24 mouse cellular contexts compared by ENCODE assay signal in genomic region chr10:122809851-122810250, GRCm38 (mm10).
"Had no signal": no experiment of that assay in that cellular context is flagged by ENCODE, and none has a peak within 500 bp of the region (broad histone marks: within the 10 kb centered on the region; RNA-seq: fewer than 3 reads in every experiment).

No protein-coding gene starts in this region.

- H3K4me2 ChIP-seq: heart, embryonic 12.5 days; hindbrain, embryonic 13.5 days; hindbrain, embryonic 15.5 days; intestine, embryonic 15.5 days; liver, embryonic 11.5 days; liver, embryonic 13.5 days; liver, embryonic 15.5 days had no signal

- H3K9me3 ChIP-seq: heart, embryonic 10.5 days; intestine, embryonic 15.5 days; liver, embryonic 13.5 days; liver, embryonic 15.5 days had no signal

- H3K4me3 ChIP-seq: gastrocnemius, adult 2 months; heart, embryonic 10.5 days; heart, embryonic 12.5 days; hindbrain, embryonic 13.5 days; hindbrain, embryonic 15.5 days; intestine, embryonic 15.5 days; left cerebral cortex, adult 2 months; liver, embryonic 13.5 days; liver, embryonic 15.5 days had no signal

- H3K36me3 ChIP-seq: heart, embryonic 10.5 days; heart, embryonic 12.5 days; hindbrain, embryonic 15.5 days; intestine, embryonic 15.5 days; liver, embryonic 13.5 days; liver, embryonic 15.5 days had no signal

- DNase-seq: gastrocnemius, adult 2 months; gastrocnemius, postnatal 10 days; gastrocnemius, postnatal 25 days; heart, adult 18-20 months; heart, postnatal 10 days; heart, postnatal 4 days; kidney, adult 18-20 months; kidney, postnatal 10 days; kidney, postnatal 4 days; layer of hippocampus, adult 9-11 months; liver; liver, embryonic 13.5 days; liver, postnatal 0 days had no signal

- H3K9ac ChIP-seq: heart, embryonic 12.5 days; hindbrain, embryonic 13.5 days; hindbrain, embryonic 15.5 days; intestine, embryonic 15.5 days; liver, embryonic 13.5 days; liver, embryonic 15.5 days; liver, postnatal 0 days had no signal

- H3K4me1 ChIP-seq: liver, embryonic 13.5 days had no signal

- H3K27ac ChIP-seq: gastrocnemius, adult 2 months; heart, embryonic 10.5 days; hindbrain, embryonic 13.5 days; hindbrain, embryonic 15.5 days; intestine, embryonic 15.5 days; left cerebral cortex, adult 2 months; liver, embryonic 13.5 days; liver, embryonic 15.5 days had no signal

- H3K27me3 ChIP-seq: heart, embryonic 12.5 days; hindbrain, embryonic 13.5 days; hindbrain, embryonic 15.5 days; intestine, embryonic 15.5 days; liver, embryonic 13.5 days; liver, embryonic 15.5 days had no signal

- ATAC-seq: forebrain, embryonic 16.5 days; inflammation-experienced regulatory T-cells, adult 6 months; intestine, embryonic 15.5 days; intestine, postnatal 0 days; liver, postnatal 0 days had no signal
